Mouse (Mus musculus) bone marrow, adult 2 months (tissue): ENCODE results near the gene Lfng.

Experiments used
- CTCF ChIP-seq: fragments of 200-500 bp; IDR thresholded peaks from 2 replicates; pipeline ENCODE4 v1.5.1; 2011; ENCODE audit warnings: low read length, control low read depth; ENCODE audit not compliant: control insufficient read depth, insufficient read depth
- POLR2A ChIP-seq: fragments of 200-500 bp; IDR thresholded peaks from 2 replicates; pipeline ENCODE4 v1.6.1; 2011; ENCODE audit warnings: low read depth, mild to moderate bottlenecking, control low read depth, low read length, borderline replicate concordance; ENCODE audit not compliant: control insufficient read depth

GRCm38 (mm10) chr5:140608634-140609015 is 1.5 kb downstream of the Lfng start:
- TF ChIP-seq POLR2A (no peak), CTCF (no peak)
